Mouse (Mus musculus): Measurements from ENCODE around the gene Rab44.

DNA sequence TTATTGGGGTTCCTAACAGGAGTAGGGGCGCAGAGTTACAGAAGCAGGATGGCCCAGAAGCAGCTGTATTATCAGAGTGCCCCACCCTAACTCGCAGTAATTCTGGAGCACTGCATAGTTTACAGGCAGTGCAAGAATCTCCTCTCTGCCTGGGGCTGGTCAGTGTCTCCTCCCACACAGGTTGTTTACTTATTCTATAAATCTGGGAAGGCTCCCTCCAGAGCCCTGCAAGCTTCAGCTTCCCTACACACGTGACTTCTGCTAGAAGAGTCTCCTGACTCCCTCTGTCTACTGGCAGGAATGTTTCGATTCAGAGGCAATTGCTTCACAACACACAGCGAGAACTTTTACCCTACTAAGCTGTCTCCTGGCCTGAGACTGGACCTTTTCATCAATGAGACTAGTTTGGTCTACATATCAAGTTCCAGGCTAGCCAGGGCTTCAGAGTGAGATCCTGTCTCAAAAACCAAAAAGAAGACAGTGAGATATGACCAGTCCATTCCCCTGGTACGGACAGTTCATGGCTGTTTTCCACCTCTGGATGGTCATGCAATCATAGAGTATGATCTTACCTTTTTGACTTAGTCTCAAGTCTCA, 9.7 kb downstream of the Rab44 start:
- TF ChIP-seq CTCF (IDR thresholded peaks at IDR 0.05; ENCODE audit: borderline replicate concordance, extremely low read depth, insufficient read depth, insufficient read length) (no peak), POLR2A (IDR thresholded peaks at IDR 0.05; ENCODE audit: borderline replicate concordance, extremely low read depth, insufficient read depth, insufficient read length, poor library complexity, severe bottlenecking) (no peak)
